Mouse (Mus musculus) forebrain, postnatal 0 days (tissue): Measurements from ENCODE around the gene Unc5cl. TPM values are rescaled to one million over a fixed set of nuclear protein-coding genes. Genes with fewer than 3 reads are reported as not detected.

Source experiments
- ATAC-seq: fragments of 200-750 bp; cut with Nextera tagmentation; 2 replicates; pipeline ENCODE4 v1.8.0; 2017; ENCODE audit warnings: mild to moderate bottlenecking, moderate library complexity
- DNase-seq: peaks from one replicate; pipeline ENCODE4 v3.0.0-alpha.2; 2015
- H3K27ac ChIP-seq: fragments of 300-500 bp; sonication (generic); 2 replicates; pipeline ENCODE4 v1.5.1; 2014; ENCODE audit warnings: low read depth, mild to moderate bottlenecking, antibody characterized with exemption, low read length, moderate library complexity, mixed read lengths
- H3K27me3 ChIP-seq: fragments of 300-500 bp; sonication (generic); 2 replicates; pipeline ENCODE4 v1.6.1; 2014; ENCODE audit warnings: mild to moderate bottlenecking, low read length, mixed read lengths; ENCODE audit not compliant: insufficient read depth
- H3K36me3 ChIP-seq: fragments of 300-500 bp; sonication (generic); 2 replicates; pipeline ENCODE4 v1.6.1; 2014; ENCODE audit warnings: mild to moderate bottlenecking, moderate library complexity; ENCODE audit not compliant: insufficient read depth
- H3K4me1 ChIP-seq: fragments of 300-500 bp; sonication (generic); 2 replicates; pipeline ENCODE4 v1.6.1; 2014; ENCODE audit warnings: antibody characterized with exemption; ENCODE audit not compliant: insufficient read depth
- H3K4me2 ChIP-seq: fragments of 300-500 bp; sonication (generic); 2 replicates; pipeline ENCODE4 v1.6.1; 2014; ENCODE audit warnings: low read depth, mild to moderate bottlenecking, moderate library complexity
- H3K4me3 ChIP-seq: fragments of 300-500 bp; sonication (generic); 2 replicates; pipeline ENCODE4 v1.5.1; 2014; ENCODE audit warnings: low read depth, low read length, mixed read lengths
- H3K9ac ChIP-seq: fragments of 300-500 bp; sonication (generic); 2 replicates; pipeline ENCODE4 v1.6.1; 2014; ENCODE audit warnings: mild to moderate bottlenecking
- H3K9me3 ChIP-seq: fragments of 300-500 bp; sonication (generic); 2 replicates; pipeline ENCODE4 v1.6.1; 2016; ENCODE audit warnings: low read length
- CTCF ChIP-seq: sonication (generic); IDR thresholded peaks from 2 replicates; pipeline ENCODE4 v1.5.1; 2016; ENCODE audit warnings: antibody characterized with exemption, control low read depth, low read depth
- WGBS: fragments of 180-500 bp; shearing (Covaris S2); extraction: QIAGEN DNeasy Blood & Tissue Kit; methylation state at CpG from one replicate; pipeline ENCODE4 v1.1.7; 2014; 5-methylcytosine and 5-hydroxymethylcytosine counted together
- polyA plus RNA-seq: library from polyadenylated mRNA; unstranded; fragments of >200 nt; fragmentation: Nextera tagmentation; extraction: Ambion mirVana; gene quantifications from 2 replicates; pipeline ENCODE4 v1.2.1, GENCODE M21; 2015
- total RNA-seq: library from RNA; depleted of rRNA; stranded (reverse); fragments of >200 nt; gene quantifications from 2 replicates; pipeline ENCODE4 v1.2.3, GENCODE M21; 2014

Unc5cl gene
- total and polyA plus RNA-seq, 2 experiments from 2014 or later, result 0.56 TPM; not detected in 1

DNA sequence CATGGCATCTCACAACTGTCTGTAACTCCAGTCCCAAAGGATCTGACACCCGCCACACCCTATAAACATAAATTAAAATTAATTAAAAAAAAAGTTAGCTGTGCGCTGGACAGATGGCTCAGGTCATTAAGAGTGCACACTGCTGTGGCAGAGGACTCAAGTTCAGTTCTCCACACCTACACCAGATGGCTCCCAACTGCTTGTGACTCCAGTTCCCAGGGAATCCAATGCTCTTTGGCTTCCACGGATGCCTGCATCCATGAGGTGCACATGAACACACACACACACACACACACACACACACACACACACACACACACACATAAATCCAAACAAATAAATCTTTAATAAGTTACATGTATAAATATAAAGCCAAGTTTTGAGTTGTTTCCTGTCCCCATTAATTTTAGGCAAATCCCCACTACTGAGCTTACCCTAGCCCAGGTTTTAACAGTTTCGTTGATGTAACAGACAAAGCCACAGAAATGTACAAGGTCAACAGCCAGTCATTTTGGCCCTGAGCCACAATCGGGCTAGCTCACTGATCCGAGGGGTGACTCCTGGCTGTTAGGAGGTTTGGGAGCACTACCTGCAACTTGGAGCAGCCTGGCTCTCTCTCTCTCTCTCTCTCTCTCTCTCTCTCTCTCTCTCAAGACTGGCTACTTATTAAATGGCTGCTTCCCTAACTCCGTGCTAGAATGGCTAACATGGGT, 11.8 kb upstream of the Unc5cl start:
- TF ChIP-seq CTCF, result no peak
- no peak for DNase-seq

DNA sequence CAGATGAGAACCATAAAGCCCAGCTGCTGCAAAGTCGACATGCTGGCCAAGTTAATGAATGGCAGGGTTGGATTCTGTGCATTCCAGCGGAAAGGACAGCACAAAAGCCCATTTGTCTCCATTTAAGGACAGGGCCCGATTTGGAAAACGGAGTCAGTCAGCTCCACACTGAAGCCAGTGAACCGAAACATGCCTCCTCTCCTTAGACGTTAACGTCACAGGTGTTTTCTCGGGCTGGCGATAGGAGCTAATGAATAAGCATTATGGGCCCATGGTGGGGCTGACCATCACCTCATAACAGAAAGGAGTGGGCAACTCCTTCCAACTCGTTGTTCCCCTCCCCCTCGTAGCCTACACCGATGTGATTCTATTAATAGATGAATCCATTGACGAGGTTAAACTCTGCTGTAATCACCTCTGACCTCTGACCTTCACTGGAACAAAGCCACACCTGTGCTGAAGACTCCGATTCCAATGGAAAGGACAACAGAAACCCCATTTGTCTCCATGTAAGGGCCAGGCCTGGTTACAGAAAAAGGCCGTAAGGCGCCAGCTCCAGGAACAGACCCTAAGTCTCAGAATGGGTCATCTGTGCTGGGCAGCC, 11.1 kb upstream of the Unc5cl start:
- Histone ChIP-seq H3K36me3 (no peaks in the 10 kb centered on the region), H3K4me1 (no peaks in the 10 kb centered on the region), H3K9ac (no peak overlapping the region), H3K4me2 (no peak overlapping the region), H3K4me3 (no peak overlapping the region), H3K27ac (no peak overlapping the region), H3K27me3 (no peaks in the 10 kb centered on the region), H3K9me3 (no peaks in the 10 kb centered on the region)
- TF ChIP-seq CTCF, result no peak
- DNase-seq, result no peak
- no peak for ATAC-seq
- 54% methylated on average over 16 of the region's 16 CpGs for WGBS

More for the DNA sequence above, 11.8 kb upstream of the Unc5cl start:
- H3K27ac ChIP-seq, result no peak overlapping the region
- no peak overlapping the region for H3K9ac ChIP-seq
- H3K9me3 ChIP-seq, result no peaks in the 10 kb centered on the region
- no peak for ATAC-seq
- H3K4me3 ChIP-seq, result no peak overlapping the region
- H3K27me3 ChIP-seq, result no peaks in the 10 kb centered on the region
- no peak overlapping the region for H3K4me2 ChIP-seq
- no peaks in the 10 kb centered on the region for H3K4me1 ChIP-seq
- 67% methylated on average over 7 of the region's 7 CpGs for WGBS
- no peaks in the 10 kb centered on the region for H3K36me3 ChIP-seq

DNA sequence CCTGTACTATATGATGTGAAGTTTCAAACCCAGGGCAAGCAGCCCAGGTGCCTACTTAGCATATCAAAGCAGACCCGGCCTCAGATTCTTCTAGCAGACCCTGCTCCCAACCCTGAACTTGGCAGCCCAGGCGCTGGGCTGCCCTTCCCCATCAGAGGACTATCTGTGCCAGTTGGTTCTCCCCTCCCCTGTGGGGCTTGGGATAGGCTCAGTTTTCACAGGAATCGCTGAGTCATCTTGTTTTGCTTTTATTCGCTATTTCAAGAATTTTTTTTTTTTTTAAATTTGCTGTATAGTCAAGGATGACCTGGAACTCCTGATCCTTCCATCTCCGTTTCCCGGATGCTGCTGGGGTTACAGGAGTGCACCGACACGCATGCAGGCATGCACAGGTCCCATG, 7.0 kb upstream of the Unc5cl start:
- WGBS, result 74% methylated on average over 8 of the region's 8 CpGs
- no peak overlapping the region for H3K27ac ChIP-seq
- H3K27me3 ChIP-seq, result no peaks in the 10 kb centered on the region
- no peaks in the 10 kb centered on the region for H3K4me1 ChIP-seq
- H3K36me3 ChIP-seq, result no peaks in the 10 kb centered on the region
- H3K9ac ChIP-seq, result no peak overlapping the region
- no peak for ATAC-seq
- no peak overlapping the region for H3K4me3 ChIP-seq
- no peak for TF ChIP-seq CTCF
- H3K4me2 ChIP-seq, result no peak overlapping the region
- DNase-seq, result no peak
- no peaks in the 10 kb centered on the region for H3K9me3 ChIP-seq

DNA sequence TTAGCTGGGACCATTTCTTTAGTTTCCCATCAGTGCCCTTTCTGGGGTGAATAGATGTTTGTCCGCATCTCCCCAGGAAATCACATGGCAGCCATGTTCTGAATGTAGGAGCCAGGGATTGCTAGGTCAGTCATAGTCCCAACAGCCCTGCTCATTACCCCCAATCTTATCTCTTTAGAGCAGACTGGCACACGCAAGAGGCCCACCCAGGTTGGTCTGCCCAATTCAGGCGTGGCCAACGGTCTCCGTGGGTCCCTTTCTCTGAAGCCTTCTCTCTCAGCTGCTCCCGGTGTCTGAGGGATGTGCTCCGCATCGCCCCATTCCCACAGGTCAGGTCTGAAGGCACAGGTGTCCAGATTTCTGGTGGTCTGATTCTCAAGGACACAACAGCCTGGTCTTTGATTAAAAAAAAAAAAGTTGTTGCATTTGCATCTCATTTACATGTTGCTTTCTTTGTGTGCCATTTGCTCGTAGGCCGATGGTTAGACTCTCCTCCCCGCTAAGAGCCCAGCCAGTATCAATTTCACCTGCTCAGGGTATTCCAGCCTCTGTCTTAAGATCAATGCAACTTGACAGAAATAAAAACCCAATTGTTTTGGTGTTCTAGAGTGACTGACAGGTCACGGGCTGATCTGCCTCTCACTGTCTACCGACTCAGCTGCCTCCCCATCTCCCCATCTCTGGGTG, 3.9 kb upstream of the Unc5cl start:
- H3K27ac ChIP-seq, result no peak overlapping the region
- ATAC-seq, result no peak
- WGBS, result 67% methylated on average over 13 of the region's 13 CpGs

DNA sequence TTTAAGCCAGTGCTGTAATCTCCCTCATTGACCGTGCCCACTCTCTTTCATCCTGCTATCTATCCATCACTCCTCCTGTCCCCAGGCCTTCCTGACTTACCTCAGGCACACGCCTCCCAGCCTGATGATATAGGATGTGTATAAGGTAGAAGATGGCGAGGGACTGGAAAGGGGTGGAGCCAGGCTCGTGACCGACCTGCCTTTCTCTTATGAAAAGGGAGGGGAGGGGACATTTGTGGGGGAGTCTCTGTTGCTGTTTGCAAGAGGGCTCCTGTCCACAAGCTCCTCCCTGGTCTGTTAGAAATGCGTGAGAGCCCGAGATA, 3.4 kb upstream of the Unc5cl start, which contains the start of gene Tspo2:
Gene Tspo2 (minus strand): TSS at position 170 of the 323 bp plus-strand sequence.
- no peak for TF ChIP-seq CTCF
- DNase-seq, result no peak
- H3K4me3 ChIP-seq, result no peak within 1 kb of the TSS
- H3K27me3 ChIP-seq, result no peaks in the 10 kb centered on the region
- no peaks in the 10 kb centered on the region for H3K9me3 ChIP-seq
- H3K4me1 ChIP-seq, result no peaks in the 10 kb centered on the region
- H3K36me3 ChIP-seq, result no peaks in the 10 kb centered on the region
- H3K9ac ChIP-seq, result no peak within 1 kb of the TSS
- H3K27ac ChIP-seq, result no peak within 1 kb of the TSS
- no peak within 1 kb of the TSS for H3K4me2 ChIP-seq
- WGBS, result 65% methylated on average over 7 of the region's 7 CpGs
- no peak for ATAC-seq

More for the DNA sequence above, 3.9 kb upstream of the Unc5cl start:
- no peaks in the 10 kb centered on the region for H3K27me3 ChIP-seq
- no peak overlapping the region for H3K4me2 ChIP-seq
- H3K9me3 ChIP-seq, result no peaks in the 10 kb centered on the region
- no peak overlapping the region for H3K4me3 ChIP-seq
- no peaks in the 10 kb centered on the region for H3K4me1 ChIP-seq
- no peaks in the 10 kb centered on the region for H3K36me3 ChIP-seq
- no peak for DNase-seq
- no peak for TF ChIP-seq CTCF
- no peak overlapping the region for H3K9ac ChIP-seq

DNA sequence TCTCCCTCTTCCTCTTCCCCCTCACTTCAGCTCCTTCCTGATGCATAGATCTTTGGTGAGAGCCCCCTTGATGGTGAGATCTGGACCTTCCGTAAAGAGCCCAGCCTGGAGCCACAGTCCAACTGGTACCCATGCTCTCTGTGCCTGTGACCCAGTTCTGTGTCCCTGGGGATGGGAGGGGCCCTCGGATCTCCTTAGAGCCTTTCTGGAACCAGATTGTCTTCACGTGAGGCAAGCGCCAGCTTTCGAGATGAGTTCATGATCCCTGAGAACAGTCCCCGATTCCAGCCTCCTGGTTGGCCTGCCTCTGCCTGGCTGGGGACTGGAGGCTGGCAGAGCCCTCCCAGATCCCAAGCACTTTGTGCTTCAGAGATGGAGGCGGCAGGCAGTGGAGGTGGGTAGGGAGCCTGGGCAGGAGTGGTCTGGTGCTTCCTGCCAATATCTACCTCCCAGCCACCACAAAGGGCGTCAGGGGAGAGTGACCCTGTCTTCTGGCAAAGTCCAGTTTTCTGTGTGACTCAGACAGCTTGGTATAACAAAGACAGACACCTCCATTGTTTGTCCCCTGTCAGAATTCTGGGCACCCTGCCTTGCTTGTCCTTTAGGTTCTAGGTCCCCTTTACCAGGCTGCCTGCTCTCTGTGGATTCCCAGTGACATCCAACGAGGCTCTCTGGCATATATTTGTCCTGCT, 2.8 kb upstream of the Unc5cl start:
- H3K4me2 ChIP-seq, result no peak overlapping the region
- H3K4me3 ChIP-seq, result no peak overlapping the region
- 52% methylated on average over 9 of the region's 9 CpGs for WGBS
- DNase-seq (no peak), ATAC-seq (no peak)
- H3K4me1 ChIP-seq, result no peaks in the 10 kb centered on the region
- no peaks in the 10 kb centered on the region for H3K27me3 ChIP-seq
- H3K9ac ChIP-seq, result no peak overlapping the region
- no peaks in the 10 kb centered on the region for H3K9me3 ChIP-seq
- no peaks in the 10 kb centered on the region for H3K36me3 ChIP-seq
- TF ChIP-seq CTCF, result no peak
- no peak overlapping the region for H3K27ac ChIP-seq
